Mouse (Mus musculus): ENCODE results near the gene Reck.

- TF ChIP-seq MAFK (IDR thresholded peaks at IDR 0.05; ENCODE audit: borderline replicate concordance, low read depth, low read length) (no peak), POLR2A (IDR thresholded peaks at IDR 0.05; ENCODE audit: control insufficient read depth in 1 of 2, insufficient read depth in 1 of 2, low read depth in 1 of 2, low read length in 2 of 2, poor library complexity in 1 of 2) (no peak), CHD1 (IDR thresholded peaks at IDR 0.05; ENCODE audit: low read depth, low read length) (no peak)
These were observed 35.2 kb upstream of the Reck start, which contains the start of gene Olfr157 for GRCm38 (mm10) chr4:43840101-43840500.

Measured in MEL (cell line).